Mouse (Mus musculus) myocyte (in vitro differentiated cells): Measurements from ENCODE around the gene Eif1.

Source experiments
- E2F4 ChIP-seq: IDR thresholded peaks from one replicate; pipeline ENCODE4 v1.6.1; 2011; ENCODE audit warnings: mild to moderate bottlenecking, control low read depth, moderate library complexity; ENCODE audit not compliant: insufficient read depth
- MAX ChIP-seq: IDR thresholded peaks from one replicate; pipeline ENCODE4 v1.6.1; 2011; ENCODE audit warnings: low read depth, mild to moderate bottlenecking, control low read depth
- MYOD1 ChIP-seq, 3 experiments: IDR thresholded peaks; one replicate each; pipeline ENCODE4 v1.6.1; 2011; ENCODE audit warnings: control low read depth in 2 of 3, low read depth in 2 of 3, mild to moderate bottlenecking in 2 of 3, moderate library complexity in 1 of 3; ENCODE audit not compliant: insufficient read length in 2 of 3, control insufficient read depth in 1 of 3
- POLR2A ChIP-seq: IDR thresholded peaks from one replicate; pipeline ENCODE4 v1.6.1; 2011; ENCODE audit warnings: low read depth, mild to moderate bottlenecking, control low read depth, moderate library complexity; ENCODE audit not compliant: insufficient read length
- POLR2AphosphoS2 ChIP-seq: IDR thresholded peaks from one replicate; pipeline ENCODE4 v1.6.1; 2011; ENCODE audit warnings: low read depth, control low read depth; ENCODE audit not compliant: insufficient read length
- TCF12 ChIP-seq: IDR thresholded peaks from one replicate; pipeline ENCODE4 v1.6.1; 2011; ENCODE audit warnings: mild to moderate bottlenecking, control low read depth; ENCODE audit not compliant: poor library complexity, insufficient read depth, severe bottlenecking
- USF1 ChIP-seq: IDR thresholded peaks from one replicate; pipeline ENCODE4 v1.6.1; 2011; ENCODE audit warnings: low read depth, mild to moderate bottlenecking, control low read depth, moderate library complexity

DNA sequence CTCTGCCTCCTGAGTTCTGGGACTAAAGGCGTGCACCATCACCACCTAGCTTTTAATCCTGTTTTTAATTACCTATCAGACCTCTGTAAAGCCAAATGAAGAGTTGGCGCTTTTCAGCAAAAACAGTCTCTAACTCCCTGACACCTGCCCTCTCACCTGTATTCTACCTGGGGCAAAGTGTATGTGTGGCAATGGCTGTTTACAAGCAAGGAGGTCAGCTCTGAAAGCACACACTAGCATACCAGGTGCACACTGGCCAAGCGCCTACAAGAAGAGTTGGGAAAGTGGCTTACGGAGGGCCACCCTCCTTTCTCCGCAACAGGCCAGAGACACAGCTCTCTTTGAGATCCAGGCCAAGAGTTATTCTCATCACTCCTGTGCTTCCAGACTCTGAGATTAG is 4.2 kb upstream of the Eif1 start:
- TF ChIP-seq E2F4 (no peak), POLR2A (no peak), POLR2AphosphoS2 (no peak), TCF12 (no peak), MAX (no peak), USF1 (no peak), MYOD1 (IDR thresholded peaks at IDR 0.05; ENCODE audit: control insufficient read depth in 1 of 3, insufficient read length in 2 of 3, low read depth in 2 of 3) (no peak)
